Mouse (Mus musculus) CH12.LX (cell line): ENCODE data around the gene Rreb1. TPM values are rescaled to one million over a fixed set of nuclear protein-coding genes. Genes with fewer than 3 reads are reported as not detected.

Source experiments
- DNase-seq: peaks from one replicate; pipeline ENCODE4 v3.0.0-alpha.2; 2013; ENCODE audit errors: extremely low read depth
- H3K27ac ChIP-seq: 2 replicates; pipeline ENCODE4 v1.5.1; 2012; ENCODE audit warnings: low read depth, mild to moderate bottlenecking, control low read depth, moderate library complexity; ENCODE audit not compliant: insufficient read depth
- H3K27me3 ChIP-seq: replicated peaks from 2 replicates; pipeline ENCODE3; 2012; ENCODE audit warnings: inconsistent platforms
- H3K36me3 ChIP-seq, 2 experiments: replicated peaks in 1 of 2; 2 replicates each; pipeline versions ENCODE3 to v1.6.1; 2012; ENCODE audit warnings: inconsistent platforms in 1 of 2, low read length in 1 of 2, mild to moderate bottlenecking in 1 of 2, mixed read lengths in 1 of 2, moderate library complexity in 1 of 2; ENCODE audit not compliant: control insufficient read depth in 1 of 2, insufficient read depth in 1 of 2
- H3K4me1 ChIP-seq, 2 experiments: 2 replicates each; pipeline ENCODE4 v1.6.1; 2012; ENCODE audit warnings: inconsistent platforms in 1 of 2, moderate library complexity in 1 of 2; ENCODE audit not compliant: insufficient read depth in 2 of 2, control insufficient read depth in 1 of 2
- H3K4me2 ChIP-seq: 2 replicates; pipeline ENCODE4 v1.6.1; 2012; ENCODE audit warnings: low read depth, mild to moderate bottlenecking, control low read depth; ENCODE audit not compliant: poor library complexity, insufficient read depth, severe bottlenecking
- H3K4me3 ChIP-seq, 3 experiments: fragments of 150-350 bp in 1 of 3; sonication (generic) in 1 of 3; replicated peaks in 1 of 3; 2 replicates each; pipeline versions ENCODE3 to v1.5.1; 2011 to 2012; ENCODE audit warnings: low read depth in 2 of 3, low read length in 2 of 3, mild to moderate bottlenecking in 2 of 3, moderate library complexity in 2 of 3, control low read depth in 1 of 3, improper control_type of control experiment in 1 of 3, inconsistent platforms in 1 of 3, mixed read lengths in 1 of 3; ENCODE audit not compliant: poor library complexity in 1 of 3
- H3K79me2 ChIP-seq: replicated peaks from 2 replicates; pipeline ENCODE4 v1.6.1; 2012; ENCODE audit warnings: mild to moderate bottlenecking, moderate library complexity; ENCODE audit not compliant: control insufficient read depth, poor library complexity, insufficient read depth, severe bottlenecking; ENCODE audit errors: extremely low read depth
- H3K9ac ChIP-seq: 2 replicates; pipeline ENCODE4 v1.6.1; 2012; ENCODE audit warnings: low read depth, mild to moderate bottlenecking, control low read depth, moderate library complexity; ENCODE audit not compliant: insufficient read depth
- H3K9me3 ChIP-seq: replicated peaks from 2 replicates; pipeline ENCODE3; 2012; ENCODE audit warnings: low read length, inconsistent platforms, mixed read lengths
- CHD1 ChIP-seq: IDR thresholded peaks from 2 replicates; pipeline ENCODE4 v1.6.1; 2012; ENCODE audit warnings: low read depth, low read length, improper control_type of control experiment, inconsistent platforms
- EP300 ChIP-seq: IDR thresholded peaks from 2 replicates; pipeline ENCODE4 v1.6.1; 2011; ENCODE audit warnings: low read length, improper control_type of control experiment
- GABPA ChIP-seq: IDR thresholded peaks from 2 replicates; pipeline ENCODE4 v1.6.1; 2012; ENCODE audit warnings: low read depth, low read length, improper control_type of control experiment, inconsistent platforms; ENCODE audit not compliant: insufficient replicate concordance
- IRF4 ChIP-seq: IDR thresholded peaks from 2 replicates; pipeline ENCODE4 v1.6.1; 2014; ENCODE audit warnings: low read depth, mild to moderate bottlenecking, inconsistent platforms, low read length, improper control_type of control experiment
- KAT2A ChIP-seq: IDR thresholded peaks from 2 replicates; pipeline ENCODE4 v1.6.1; 2012; ENCODE audit warnings: low read length, improper control_type of control experiment, inconsistent platforms; ENCODE audit not compliant: insufficient replicate concordance
- MAX ChIP-seq: IDR thresholded peaks from 2 replicates; pipeline ENCODE4 v1.6.1; 2011; ENCODE audit warnings: low read length, improper control_type of control experiment
- MYC ChIP-seq: IDR thresholded peaks from 2 replicates; pipeline ENCODE4 v1.6.1; 2011; ENCODE audit warnings: low read depth, mild to moderate bottlenecking, improper control_type of control experiment, low read length
- NELFE ChIP-seq: IDR thresholded peaks from 2 replicates; pipeline ENCODE4 v1.6.1; 2011; ENCODE audit warnings: low read depth, low read length, improper control_type of control experiment
- NRF1 ChIP-seq: IDR thresholded peaks from 2 replicates; pipeline ENCODE4 v1.6.1; 2014; ENCODE audit warnings: low read depth, mild to moderate bottlenecking, inconsistent platforms, low read length, improper control_type of control experiment, moderate library complexity
- TBP ChIP-seq: conservative IDR thresholded peaks from 2 replicates; pipeline ENCODE4 v1.6.1; 2011; ENCODE audit warnings: low read depth, low read length, improper control_type of control experiment
- UBTF ChIP-seq: IDR thresholded peaks from 2 replicates; pipeline ENCODE4 v1.6.1; 2012; ENCODE audit warnings: low read depth, mild to moderate bottlenecking, inconsistent platforms, low read length, improper control_type of control experiment, moderate library complexity
- ZC3H11A ChIP-seq: IDR thresholded peaks from 2 replicates; pipeline ENCODE4 v1.6.1; 2012; ENCODE audit warnings: low read depth, mild to moderate bottlenecking, inconsistent platforms, low read length, improper control_type of control experiment
- ZKSCAN1 ChIP-seq: IDR thresholded peaks from 2 replicates; pipeline ENCODE4 v1.6.1; 2012; ENCODE audit warnings: low read depth, inconsistent platforms, low read length, improper control_type of control experiment, borderline replicate concordance
- ZMIZ1 ChIP-seq: IDR thresholded peaks from 2 replicates; pipeline ENCODE4 v1.6.1; 2012; ENCODE audit warnings: low read depth, mild to moderate bottlenecking, inconsistent platforms, low read length, improper control_type of control experiment
- dilution Hi-C: fragments of 300-500 bp; cut with MboI; formaldehyde crosslinking; loops from 2 replicates; pipeline ENCODE4 v1.14.3; 2020; ENCODE audit warnings: low sequenced_read_pairs; ENCODE audit not compliant: extremely low pct_unique_long_range_greater_than_20kb, extremely low pct_ligation_motif_present
- in situ Hi-C: fragments of 300-500 bp; cut with MboI; formaldehyde crosslinking; loops from 3 replicates; pipeline ENCODE4 v1.14.3; 2019; ENCODE audit warnings: low sequenced_read_pairs, low pct_ligation_motif_present, low pct_unique_long_range_greater_than_20kb, mixed read lengths
- polyA plus RNA-seq: library from polyadenylated mRNA; unstranded; fragments of >175 nt; gene quantifications from 2 replicates; pipeline ENCODE4 v1.2.1, GENCODE M21; 2012; ENCODE audit warnings: low read depth; ENCODE audit not compliant: insufficient read length
- total RNA-seq, 2 experiments: library from RNA; depleted of rRNA; stranded (reverse); fragments of 300-350 nt in 1 of 2; fragments of >200 nt in 1 of 2; gene quantifications; 2 replicates each; pipeline ENCODE4 v1.2.3; 2012 to 2014

Gene Rreb1
- total and polyA plus RNA-seq, 3 experiments: 1.0 to 10.2 (median 5.3) TPM

GRCm38 (mm10) chr13:37875919-37876318 lies 97.7 kb downstream of the Rreb1 start:
- in situ Hi-C loops (no loop called here), dilution Hi-C loops (no loop called here)
- Histone ChIP-seq H3K9ac (0 out of 2 replicates have a peak overlapping the region, but pooled peaks have one; percentile 19), H3K27me3 (no peaks in the 10 kb centered on the region), H3K79me2 (peaks cover 35% of the 10 kb centered on the region), H3K36me3 (peaks cover 0 to 6% of the 10 kb centered on the region in 2 experiments), H3K9me3 (no peaks in the 10 kb centered on the region), H3K4me3 (no peak overlapping the region), H3K4me2 (no peak overlapping the region; the same call in 1 of the 2 replicates), H3K4me1 (peaks cover 18 to 84% of the 10 kb centered on the region in 2 experiments), H3K27ac (peak overlapping the region; percentile 23; the same call in 1 of the 2 replicates)
- no peak for DNase-seq
- no peak for TF ChIP-seq ZMIZ1
- no peak for TF ChIP-seq GABPA
- TF ChIP-seq UBTF: no peak
- TF ChIP-seq EP300: no peak
- TF ChIP-seq MAX: no peak
- no peak for TF ChIP-seq CHD1
- TF ChIP-seq TBP: no peak
- no peak for TF ChIP-seq IRF4
- TF ChIP-seq ZC3H11A: no peak
- TF ChIP-seq, all 38 proteins: peak for 0

GRCm38 (mm10) chr13:37876366-37876765 lies 98.2 kb downstream of the Rreb1 start:
- Histone ChIP-seq H3K79me2 (peaks cover 34% of the 10 kb centered on the region), H3K9ac (peak overlapping the region; percentile 19; the same call in 1 of the 2 replicates), H3K4me2 (no peak overlapping the region), H3K9me3 (no peaks in the 10 kb centered on the region), H3K4me3 (no peak overlapping the region), H3K4me1 (peaks cover 18 to 84% of the 10 kb centered on the region in 2 experiments), H3K27me3 (no peaks in the 10 kb centered on the region), H3K36me3 (peaks cover 0 to 6% of the 10 kb centered on the region in 2 experiments), H3K27ac (no peak overlapping the region)
- in situ Hi-C loops: no loop called here
- no peak for DNase-seq
- TF ChIP-seq NELFE: no peak
- no peak for TF ChIP-seq KAT2A
- TF ChIP-seq NRF1: no peak
- no peak for TF ChIP-seq ZKSCAN1
- TF ChIP-seq MYC: no peak
- no peak for TF ChIP-seq ZC3H11A
- dilution Hi-C loops: no loop called here
